Mouse (Mus musculus) c-Kit-positive CD71-negative TER-119-negative erythroid progenitor cells, embryonic 14.5 days (primary cell): ENCODE data around the gene Cmc1.

ENCODE experiments used
- DNase-seq: peaks from one replicate; pipeline ENCODE4 v3.0.0-alpha.2; 2013; ENCODE audit warnings: low read depth

Cmc1 gene

DNA sequence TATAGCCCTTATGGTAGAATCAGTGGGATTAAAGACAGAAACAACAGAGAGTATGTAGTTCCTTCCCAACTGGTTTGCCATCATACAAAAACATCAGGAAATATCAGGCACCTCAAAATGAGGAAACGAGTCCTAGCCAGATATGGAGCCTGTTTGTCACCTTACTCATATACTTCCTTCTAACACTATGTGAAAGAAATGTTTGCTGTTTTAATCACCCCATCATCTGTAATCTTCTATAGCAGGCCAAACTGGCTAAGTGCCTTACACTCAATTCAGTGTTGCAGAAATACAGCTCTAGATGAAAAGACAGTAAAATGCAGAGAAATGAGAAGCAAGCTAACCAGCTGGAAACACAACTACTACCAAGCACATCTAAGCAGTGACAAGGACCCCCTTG lies 119.7 kb downstream of the Cmc1 start:
- no peak for DNase-seq

DNA sequence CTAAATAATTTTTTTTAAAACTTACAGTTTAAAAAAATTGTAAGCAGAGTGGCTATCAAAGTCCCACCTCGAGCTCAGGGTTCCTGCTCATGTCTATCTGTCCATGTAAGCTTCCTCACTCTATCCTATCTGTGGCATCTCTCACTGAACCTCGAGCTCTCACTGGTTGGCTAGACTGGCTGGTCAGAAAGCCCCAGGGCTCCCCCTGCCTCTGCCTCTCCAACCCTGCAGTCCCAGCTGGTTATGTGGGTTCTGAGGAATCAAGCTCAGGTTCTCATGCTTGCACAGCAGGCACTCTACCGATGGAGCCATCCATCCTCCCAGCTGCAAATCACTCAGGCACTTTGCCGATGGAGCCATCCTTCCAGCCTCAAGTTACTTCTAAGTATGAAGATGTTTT lies 120.5 kb downstream of the Cmc1 start:
- no peak for DNase-seq

DNA sequence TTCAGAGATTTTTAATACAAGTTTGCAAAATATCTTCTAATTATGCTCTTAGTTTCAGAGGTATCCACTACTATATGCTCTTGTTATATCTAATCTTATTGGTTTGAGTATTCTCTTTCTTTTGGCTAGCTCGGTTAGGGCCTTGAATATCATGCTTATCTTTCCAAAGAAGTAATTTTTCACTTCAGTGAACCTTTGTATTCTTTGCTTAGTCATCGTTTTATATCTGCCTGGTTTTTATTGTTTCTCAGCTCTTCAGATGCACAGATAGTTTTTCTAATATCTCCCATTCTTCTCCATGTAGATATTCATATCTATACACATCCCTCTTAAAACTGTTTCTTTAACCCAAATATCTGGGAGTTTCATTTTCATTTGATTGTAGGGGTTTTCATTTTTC lies 125.0 kb downstream of the Cmc1 start:
- no peak for DNase-seq
